Mouse (Mus musculus) retina, postnatal 1 day (tissue): ENCODE measurements around the gene Ndufa10.
"Not testable (repeated sequence)": the region's sequence is repeated elsewhere in the genome, so short reads cannot be mapped to it uniquely, and the experiment has no call there.

Source experiments
- DNase-seq: peaks from one replicate; pipeline ENCODE4 v3.0.0-alpha.2; 2012

Ndufa10 gene

DNA sequence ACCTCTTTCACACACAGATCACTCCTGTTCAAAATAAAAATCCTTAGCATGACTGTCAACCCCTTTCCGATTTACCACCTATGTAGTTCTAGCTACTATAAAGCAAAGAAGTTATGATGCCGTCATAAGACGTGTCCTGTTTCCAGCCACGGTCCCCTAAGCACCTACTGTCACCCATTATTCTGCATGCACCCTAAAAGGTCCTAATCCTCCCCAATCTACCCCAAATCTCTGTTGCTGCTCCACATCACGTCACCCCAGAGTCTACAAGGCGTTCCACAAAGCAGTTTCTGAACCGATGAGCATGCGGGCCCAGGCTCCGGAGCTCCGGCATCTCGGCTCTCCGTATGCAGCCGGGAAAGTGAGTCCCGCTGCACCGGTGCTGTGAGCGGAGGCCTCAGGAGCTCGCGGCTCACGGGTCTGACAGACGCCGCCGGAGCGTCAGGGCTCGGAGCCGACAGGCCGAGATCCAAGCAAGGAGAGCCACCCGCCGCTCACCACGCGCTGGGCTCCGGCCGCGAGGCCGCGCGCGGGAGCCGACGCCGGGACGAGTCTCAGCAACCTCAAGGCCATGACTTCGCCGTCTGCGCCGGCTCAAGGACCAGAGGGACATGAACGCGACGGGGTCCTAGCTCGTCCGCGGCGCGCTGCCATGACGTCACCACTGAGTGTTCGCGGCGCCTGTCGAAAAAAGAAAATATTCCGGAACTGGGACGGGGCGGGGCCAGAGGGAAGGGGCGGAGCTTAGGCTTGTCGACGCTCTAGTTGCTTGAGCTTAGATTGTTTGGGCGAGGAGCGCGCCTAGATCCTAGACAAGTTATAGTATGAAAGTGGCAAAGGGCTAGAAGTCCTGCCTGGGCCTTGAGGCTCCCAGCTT lies at the start of gene Ndufa10:
Gene Ndufa10, minus strand, starts transcription at position 696 of the 877 bp plus-strand sequence.
- peak; percentile 96 for DNase-seq

GRCm38 (mm10) chr1:92521376-92521775 lies 47.7 kb upstream of the Ndufa10 start:
- DNase-seq: peak; percentile 81

GRCm38 (mm10) chr1:92519046-92519445 lies 45.4 kb upstream of the Ndufa10 start:
- no peak for DNase-seq

- DNase-seq: no peak
Observed at GRCm38 (mm10) chr1:92518561-92518960, 44.9 kb upstream of the Ndufa10 start, which contains the start of gene Olfr1414. Olfr1414 (minus strand) TSS chr1:92518661.

DNA sequence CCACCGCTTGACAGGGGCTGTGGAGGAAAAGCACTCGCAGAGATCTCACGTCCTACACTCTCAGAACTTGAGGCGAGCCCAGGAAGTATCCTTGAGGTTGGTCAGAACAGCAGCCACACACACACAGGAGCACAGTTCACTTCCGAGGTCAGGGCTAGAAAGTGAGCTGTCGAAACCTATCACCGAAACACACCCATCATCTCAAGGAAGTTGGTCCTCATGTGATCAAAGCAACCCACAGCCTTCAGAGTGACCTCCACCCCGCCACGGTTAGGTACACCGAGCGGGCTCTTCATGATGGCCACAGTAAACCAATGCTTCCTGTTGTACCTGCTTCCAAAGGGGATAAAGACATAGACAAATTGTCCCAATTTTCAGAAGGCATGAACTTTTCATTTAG lies 41.7 kb upstream of the Ndufa10 start:
- DNase-seq: no peak

GRCm38 (mm10) chr1:92511646-92512045 lies 38.0 kb upstream of the Ndufa10 start:
- DNase-seq: not testable (repeated sequence)

GRCm38 (mm10) chr1:92496001-92496400 lies 22.3 kb upstream of the Ndufa10 start, which contains the start of gene Olfr1415:
Olfr1415 (minus strand) TSS chr1:92496101.
- DNase-seq: no peak

DNA sequence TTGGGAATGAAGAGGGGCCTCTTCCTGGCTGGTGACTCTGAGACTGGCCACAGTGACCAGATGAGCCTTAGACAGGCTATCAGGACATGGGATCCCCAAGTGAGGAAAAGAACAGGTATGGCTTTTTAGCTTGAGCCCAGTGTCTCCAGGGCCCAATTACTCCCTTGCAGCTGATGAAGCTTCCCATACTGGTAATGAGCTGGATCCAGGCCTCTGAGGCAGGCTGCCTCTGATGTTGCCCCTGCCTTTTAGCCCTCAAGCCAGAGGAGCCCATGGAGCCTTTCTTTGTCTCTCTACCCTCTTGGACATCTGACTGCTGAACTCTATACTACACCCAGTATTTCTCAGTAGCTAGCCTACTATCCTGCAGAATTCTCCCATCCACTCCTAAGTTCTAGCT lies 11.4 kb upstream of the Ndufa10 start, which contains the start of gene Olfr1416:
Gene Olfr1416, minus strand, starts transcription at position 101 of the 400 bp plus-strand sequence.
- no peak for DNase-seq

DNA sequence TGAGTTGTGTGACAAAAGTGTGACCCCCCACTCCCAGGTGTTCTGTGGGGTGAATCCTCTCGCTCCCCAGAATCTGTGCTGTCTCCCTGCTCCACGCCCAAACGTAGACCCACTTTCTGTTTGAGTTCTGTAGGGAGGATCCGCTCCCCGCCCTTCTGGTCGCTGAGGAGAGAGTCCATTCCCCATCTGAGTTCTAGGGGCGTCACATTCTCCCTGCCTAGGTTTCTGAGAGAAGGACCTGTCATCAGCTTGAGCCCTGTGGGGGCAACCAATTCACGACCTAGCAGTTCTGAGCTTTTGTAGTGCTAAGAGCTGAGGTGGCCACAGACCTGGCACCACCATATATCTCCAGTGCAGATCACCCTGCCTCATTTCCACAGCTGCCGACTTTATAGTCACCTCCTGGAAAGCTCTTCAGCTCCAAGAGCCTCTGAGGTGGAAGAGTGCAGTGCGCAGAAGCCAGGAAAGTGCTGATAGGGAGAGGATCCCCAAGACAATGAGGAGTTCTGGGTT lies 462 bp upstream of the Ndufa10 start:
- no peak for DNase-seq

GRCm38 (mm10) chr1:92468891-92469290 lies 4.8 kb downstream of the Ndufa10 start:
- no peak for DNase-seq

DNA sequence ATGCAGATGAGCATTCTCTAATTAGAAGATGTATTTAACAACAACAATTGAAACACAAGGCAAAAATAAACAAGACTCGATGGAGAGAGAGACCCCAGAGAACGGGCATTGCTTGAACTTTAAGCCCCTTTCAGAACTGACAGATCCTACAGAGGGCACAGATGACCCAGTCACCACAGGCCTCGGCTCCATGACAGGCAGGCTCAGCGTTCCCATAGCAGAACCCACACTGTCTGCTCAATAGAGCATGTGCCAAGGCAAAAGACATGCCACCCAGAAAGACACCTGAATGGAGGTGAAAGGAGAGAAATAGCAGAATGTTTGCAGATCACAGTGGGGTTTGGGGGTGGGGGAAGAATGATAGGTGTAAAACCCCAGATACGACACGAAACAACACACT lies 15.2 kb downstream of the Ndufa10 start:
- DNase-seq: no peak

DNA sequence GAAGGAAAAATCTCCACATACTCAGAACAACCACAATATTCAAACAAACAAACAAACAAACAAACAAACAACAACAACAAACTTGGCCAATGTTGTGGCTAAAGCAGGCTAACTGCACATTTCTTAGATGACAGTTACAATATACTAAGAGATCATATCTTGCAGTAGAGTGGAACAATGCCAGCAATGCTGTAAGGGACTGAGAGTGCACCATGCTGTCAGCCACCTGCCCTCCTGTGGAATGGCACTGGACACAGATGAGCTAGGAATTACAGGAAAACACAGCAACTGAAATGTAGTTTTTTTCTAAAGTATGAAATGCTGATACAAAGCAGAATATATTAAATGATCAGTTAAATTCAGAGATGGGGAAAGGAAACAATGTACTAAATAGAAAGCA lies 15.9 kb downstream of the Ndufa10 start:
- DNase-seq: no peak

DNA sequence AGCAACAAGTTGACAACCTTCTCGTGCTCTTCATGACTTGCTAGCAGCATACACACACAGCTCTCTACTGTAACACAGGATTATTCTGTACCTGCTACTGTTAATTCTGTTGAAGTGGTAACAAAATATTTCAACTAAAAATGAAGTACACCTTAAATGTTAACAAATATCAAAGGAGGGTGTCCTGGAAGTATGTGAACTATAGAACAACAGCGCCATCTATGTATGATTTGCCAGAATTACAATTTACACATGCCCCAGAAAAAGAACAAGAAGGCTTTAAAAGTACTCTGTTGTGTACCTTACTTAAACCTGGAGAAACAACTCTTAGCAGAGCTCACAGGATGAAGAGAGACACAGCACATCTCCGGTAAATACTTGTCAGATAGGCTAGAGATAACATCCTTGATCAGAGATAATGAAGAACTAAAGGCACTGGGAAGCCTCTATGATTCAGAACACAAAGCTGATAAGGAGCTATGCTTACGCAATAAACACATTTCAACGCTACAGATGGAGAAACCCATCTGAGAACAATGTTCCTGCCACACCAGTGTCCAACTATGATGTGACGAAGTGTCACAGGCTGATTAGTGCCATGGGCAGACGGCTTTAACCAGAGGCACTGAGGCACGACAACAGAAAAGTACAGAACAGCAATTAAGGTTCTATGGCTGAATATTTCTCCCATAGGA lies 19.8 kb downstream of the Ndufa10 start:
- peak; percentile 64 for DNase-seq

GRCm38 (mm10) chr1:92448293-92448692 lies 25.4 kb downstream of the Ndufa10 start:
- no peak for DNase-seq

- DNase-seq: no peak
Observed at GRCm38 (mm10) chr1:92441453-92442063, 32.1 kb downstream of the Ndufa10 start.

- DNase-seq: no peak
Observed at GRCm38 (mm10) chr1:92440066-92440750, 33.5 kb downstream of the Ndufa10 start.

DNA sequence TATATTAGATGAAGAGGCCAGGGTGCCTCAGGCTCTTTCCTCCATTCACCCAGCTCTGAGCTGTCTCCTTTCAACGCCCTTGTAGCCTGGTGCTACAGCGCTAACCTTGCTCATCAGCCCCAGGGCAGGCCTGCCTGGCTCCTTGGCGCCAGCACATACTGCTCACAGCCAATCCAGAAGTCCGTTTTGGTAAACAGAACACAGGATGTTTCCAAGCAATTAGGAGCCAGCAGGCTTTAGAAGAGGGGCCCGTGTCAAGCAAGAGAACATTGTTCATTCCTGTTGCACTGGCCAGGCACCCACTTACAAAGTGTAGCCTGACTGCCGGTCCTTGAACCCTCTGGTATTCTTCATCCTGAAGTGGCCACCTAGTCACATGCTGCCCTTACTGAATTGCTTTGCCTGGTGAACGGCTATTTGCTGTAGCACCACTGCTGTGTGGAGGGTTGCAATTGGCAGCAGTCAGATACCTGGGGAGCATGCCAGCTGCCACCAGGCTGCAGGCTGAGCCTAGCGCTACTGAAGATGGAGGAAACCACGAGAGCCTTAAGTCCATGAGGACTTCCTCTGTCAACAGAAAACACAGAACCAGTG lies 35.9 kb downstream of the Ndufa10 start:
- peak; percentile 28 for DNase-seq

DNA sequence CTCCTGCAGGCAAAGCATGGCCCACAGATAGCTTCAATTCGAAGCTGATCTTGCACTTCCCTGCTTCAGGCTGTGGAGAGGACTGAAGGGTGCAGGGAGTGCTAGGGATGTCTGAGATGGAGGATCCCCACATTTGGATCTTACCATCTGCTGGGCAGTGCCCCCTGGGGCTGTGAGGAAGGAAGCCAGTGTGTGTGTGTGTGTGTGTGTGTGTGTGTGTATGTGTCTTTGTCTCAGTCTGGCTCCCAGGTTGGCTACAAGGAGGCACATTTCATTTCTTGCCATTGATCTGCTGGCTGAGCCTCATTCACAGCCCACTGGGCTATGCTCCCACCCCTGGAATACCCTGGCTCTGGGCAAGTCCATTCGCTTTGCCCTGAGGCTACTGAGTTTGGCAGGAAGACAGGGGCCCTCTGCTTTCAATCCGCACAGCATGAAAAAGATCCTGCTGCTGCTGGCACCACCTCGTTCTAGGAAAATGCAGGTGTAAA lies 36.8 kb downstream of the Ndufa10 start:
- DNase-seq: no peak

DNA sequence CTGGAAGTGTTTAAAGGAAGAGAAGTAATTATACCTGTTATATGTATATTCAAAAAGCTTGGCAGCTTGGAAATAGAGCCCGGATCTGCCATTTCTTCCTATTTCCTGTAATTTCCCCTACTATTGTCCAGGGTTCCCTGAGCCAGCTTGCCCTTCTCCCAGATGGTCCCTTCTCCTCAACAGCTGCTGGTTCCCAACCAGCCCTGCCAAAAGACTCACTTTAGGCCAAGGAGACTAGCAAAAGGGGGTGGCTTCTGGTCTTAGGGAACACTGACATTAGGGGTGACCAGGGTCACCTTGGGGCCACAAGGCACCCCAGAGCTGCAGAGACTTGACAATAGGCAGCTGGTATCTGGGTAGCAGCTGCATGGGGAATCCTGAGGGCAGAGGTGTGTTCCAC lies 38.7 kb downstream of the Ndufa10 start:
- DNase-seq: no peak

- no peak for DNase-seq
Observed at GRCm38 (mm10) chr1:92432791-92433190, 40.9 kb downstream of the Ndufa10 start.

DNA sequence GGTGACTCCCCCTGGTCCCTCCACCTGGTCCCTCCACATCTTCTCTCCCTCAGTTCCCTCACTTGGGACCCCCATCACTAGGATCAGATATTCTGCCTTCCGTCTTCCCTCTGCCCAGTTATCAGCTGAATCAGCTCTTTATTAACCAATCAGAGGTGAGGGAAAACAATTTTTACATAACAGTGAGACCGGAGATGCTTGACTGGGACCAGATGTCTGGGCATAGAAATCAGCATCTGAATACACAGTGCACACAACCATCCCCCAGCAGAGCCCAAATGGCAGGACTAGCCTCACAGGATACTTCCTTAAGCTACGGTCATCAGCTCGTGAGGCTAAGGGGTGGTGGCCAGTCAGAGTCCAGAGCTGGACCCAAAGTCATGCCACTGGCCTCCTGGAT lies 41.6 kb downstream of the Ndufa10 start:
- no peak for DNase-seq

DNA sequence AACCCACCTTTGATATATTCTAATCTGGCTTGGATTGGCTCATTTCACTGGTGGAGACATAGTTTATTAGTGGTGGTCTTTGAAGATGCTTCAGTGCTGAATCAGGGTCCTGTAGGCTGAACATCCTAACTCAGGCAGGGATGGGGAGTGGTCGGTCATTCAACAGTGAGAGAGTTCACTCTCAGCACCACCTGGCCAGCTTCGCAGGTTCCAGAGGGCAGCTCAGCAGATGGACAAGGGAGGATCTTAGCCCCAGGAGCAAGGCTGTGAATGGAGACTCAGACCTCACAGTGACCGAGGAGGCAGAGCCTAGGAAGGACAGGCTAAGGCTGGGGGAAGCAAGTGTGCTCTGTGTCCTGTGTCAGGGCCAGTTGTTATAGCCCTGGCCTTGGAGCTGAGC lies 42.2 kb downstream of the Ndufa10 start:
- no peak for DNase-seq
